Mouse (Mus musculus) lung, embryonic 15.5 days (tissue): ENCODE results near the gene Mthfd1l. TPM values are rescaled to one million over a fixed set of nuclear protein-coding genes. Genes with fewer than 3 reads are reported as not detected.
A peak's percentile ranks its signal among the peaks of the same experiment; 100 is the strongest.

Source experiments
- ATAC-seq: fragments of 200-750 bp; cut with Nextera tagmentation; 2 replicates; pipeline ENCODE4 v1.8.0; 2017; ENCODE audit warnings: moderate number of reproducible peaks, borderline replicate concordance; ENCODE audit not compliant: low FRiP score, low TSS enrichment; ENCODE audit errors: extremely low read depth
- H3K27ac ChIP-seq: fragments of 300-500 bp; sonication (generic); 2 replicates; pipeline ENCODE4 v1.5.1; 2015; ENCODE audit warnings: moderate library complexity, mild to moderate bottlenecking, inconsistent platforms
- H3K27me3 ChIP-seq: fragments of 300-500 bp; sonication (generic); 2 replicates; pipeline ENCODE4 v1.6.1; 2015; ENCODE audit warnings: inconsistent platforms
- H3K36me3 ChIP-seq: fragments of 300-500 bp; sonication (generic); 2 replicates; pipeline ENCODE4 v1.6.1; 2015; ENCODE audit warnings: inconsistent platforms
- H3K4me1 ChIP-seq: fragments of 300-500 bp; sonication (generic); 2 replicates; pipeline ENCODE4 v1.6.1; 2015; ENCODE audit warnings: inconsistent platforms
- H3K4me2 ChIP-seq: fragments of 300-500 bp; sonication (generic); 2 replicates; pipeline ENCODE4 v1.6.1; 2015; ENCODE audit warnings: inconsistent platforms, mild to moderate bottlenecking, moderate library complexity
- H3K4me3 ChIP-seq: fragments of 300-500 bp; sonication (generic); 2 replicates; pipeline ENCODE4 v1.5.1; 2015; ENCODE audit warnings: mild to moderate bottlenecking, inconsistent platforms
- H3K9ac ChIP-seq: fragments of 300-500 bp; sonication (generic); 2 replicates; pipeline ENCODE4 v1.6.1; 2015; ENCODE audit warnings: inconsistent platforms
- H3K9me3 ChIP-seq: fragments of 300-500 bp; sonication (generic); 2 replicates; pipeline ENCODE4 v1.6.1; 2016; ENCODE audit warnings: inconsistent platforms
- WGBS: fragments of 180-500 bp; shearing (Covaris S2); methylation state at CpG from one replicate; pipeline ENCODE4 v1.1.7; 2015; 5-methylcytosine and 5-hydroxymethylcytosine counted together
- polyA plus RNA-seq: library from polyadenylated mRNA; unstranded; fragments of >200 nt; fragmentation: Nextera tagmentation; extraction: Ambion mirVana; gene quantifications from 2 replicates; pipeline ENCODE4 v1.2.1, GENCODE M21; 2015

Gene Mthfd1l
- polyA plus RNA-seq, 1 experiment from 2014 or later = 16.1 TPM

DNA sequence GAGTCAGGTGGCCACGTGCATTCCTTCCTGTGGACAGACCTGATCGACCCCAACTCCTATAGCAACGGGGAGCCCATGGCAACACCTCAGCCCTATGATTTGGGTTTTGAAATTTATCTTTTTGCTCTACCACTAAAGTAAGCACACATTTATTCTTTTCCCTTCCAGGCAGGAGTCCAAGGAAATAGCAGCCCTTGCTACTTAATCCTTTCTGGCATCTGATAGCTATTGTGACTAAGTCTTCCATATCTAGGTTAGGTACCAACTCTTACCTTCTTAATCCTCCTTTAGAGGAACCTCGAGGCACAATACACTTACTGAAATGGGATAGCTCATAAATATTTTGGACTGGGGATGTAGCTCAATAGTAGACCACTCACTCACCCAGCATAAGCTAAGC lies 180.1 kb downstream of the Mthfd1l start:
- Histone ChIP-seq H3K4me3 (no peak overlapping the region), H3K27me3 (no peaks in the 10 kb centered on the region), H3K9ac (no peak overlapping the region), H3K4me2 (no peak overlapping the region), H3K4me1 (0 out of 2 replicates have a peak, but pooled peaks cover 3% of the 10 kb centered on the region), H3K9me3 (no peaks in the 10 kb centered on the region), H3K36me3 (no peaks in the 10 kb centered on the region), H3K27ac (no peak overlapping the region)
- 85% methylated on average over 4 of the region's 4 CpGs for WGBS
- ATAC-seq = no peak

DNA sequence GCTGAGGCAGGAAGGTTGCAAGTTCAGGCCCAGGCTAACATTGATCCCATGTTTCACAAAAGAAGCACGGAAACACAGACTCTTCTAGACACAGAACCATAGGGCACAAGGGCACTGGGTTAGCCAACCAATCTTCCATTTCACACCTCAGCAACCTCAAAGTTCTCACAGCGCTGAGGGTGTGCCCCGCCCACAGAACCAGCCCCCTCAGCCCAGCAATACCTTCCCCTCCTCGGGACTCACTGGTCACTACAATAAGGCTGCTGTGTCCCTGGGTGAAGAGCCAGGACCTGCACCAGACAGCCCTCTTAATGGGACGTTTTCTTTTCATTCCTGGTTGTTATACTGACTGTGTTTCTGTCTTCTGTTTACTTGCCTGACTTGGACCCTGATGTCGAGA lies 181.1 kb downstream of the Mthfd1l start:
- no peak overlapping the region for H3K4me2 ChIP-seq

DNA sequence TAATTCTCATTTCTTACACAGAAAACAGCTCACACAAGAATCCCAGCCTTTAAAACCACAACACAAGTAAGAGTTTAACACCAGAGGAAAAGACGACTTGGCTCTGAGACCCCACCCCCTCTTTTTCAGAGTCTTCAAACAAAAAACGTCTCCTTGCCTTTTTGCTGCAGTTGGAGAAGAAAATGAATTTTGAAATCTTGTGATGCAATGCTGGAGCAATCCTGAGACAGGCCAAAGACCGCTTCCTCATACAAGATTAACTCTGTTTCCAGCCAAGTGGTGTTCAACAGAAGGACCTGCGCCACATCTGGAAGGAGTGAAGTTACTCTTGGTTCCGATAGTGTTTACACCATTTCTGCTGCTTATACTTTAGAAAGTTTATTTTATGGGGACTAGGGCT lies 182.6 kb downstream of the Mthfd1l start:
- ATAC-seq = no peak
- H3K27ac ChIP-seq = 0 out of 2 replicates have a peak overlapping the region, but pooled peaks have one; percentile 12
- no peaks in the 10 kb centered on the region for H3K9me3 ChIP-seq
- no peaks in the 10 kb centered on the region for H3K27me3 ChIP-seq
- 50% methylated on average over 5 of the region's 5 CpGs for WGBS
- peaks cover 24% of the 10 kb centered on the region for H3K4me1 ChIP-seq
- H3K4me3 ChIP-seq = no peak overlapping the region
- no peak overlapping the region for H3K4me2 ChIP-seq
- H3K9ac ChIP-seq = no peak overlapping the region
- no peaks in the 10 kb centered on the region for H3K36me3 ChIP-seq

More for the DNA sequence above, 181.1 kb downstream of the Mthfd1l start:
- H3K36me3 ChIP-seq = no peaks in the 10 kb centered on the region
- no peak for ATAC-seq
- peaks cover 9% of the 10 kb centered on the region for H3K4me1 ChIP-seq
- H3K4me3 ChIP-seq = no peak overlapping the region
- H3K9ac ChIP-seq = no peak overlapping the region
- H3K27me3 ChIP-seq = no peaks in the 10 kb centered on the region
- WGBS = 44% methylated on average over 6 of the region's 6 CpGs
- no peaks in the 10 kb centered on the region for H3K9me3 ChIP-seq
- H3K27ac ChIP-seq = no peak overlapping the region

DNA sequence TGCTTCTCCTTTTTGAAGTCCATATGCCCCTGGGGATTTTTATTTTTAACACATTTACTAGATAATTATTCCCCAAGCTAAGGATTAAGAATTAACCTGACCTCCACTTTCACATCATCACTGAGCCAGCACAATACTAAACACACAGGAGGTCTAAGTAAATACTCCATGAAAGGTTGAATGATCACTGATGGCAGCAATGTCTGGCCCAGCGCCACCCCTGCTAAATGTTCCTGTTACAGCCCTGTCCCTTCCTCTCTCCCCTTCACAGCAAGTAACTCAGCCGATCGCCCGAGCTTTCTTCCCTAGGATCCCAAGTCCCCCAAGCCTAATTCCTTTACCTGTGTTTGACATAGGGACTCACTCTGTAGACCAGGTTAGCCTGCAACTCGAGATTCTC lies 185.6 kb downstream of the Mthfd1l start:
- H3K27ac ChIP-seq = no peak overlapping the region
- H3K9ac ChIP-seq = no peak overlapping the region
- peaks cover 27% of the 10 kb centered on the region for H3K4me1 ChIP-seq
- H3K27me3 ChIP-seq = no peaks in the 10 kb centered on the region
- WGBS = 32% methylated on average over 5 of the region's 5 CpGs
- no peaks in the 10 kb centered on the region for H3K9me3 ChIP-seq
- H3K4me2 ChIP-seq = no peak overlapping the region
- H3K36me3 ChIP-seq = no peaks in the 10 kb centered on the region
- ATAC-seq = no peak
- no peak overlapping the region for H3K4me3 ChIP-seq

DNA sequence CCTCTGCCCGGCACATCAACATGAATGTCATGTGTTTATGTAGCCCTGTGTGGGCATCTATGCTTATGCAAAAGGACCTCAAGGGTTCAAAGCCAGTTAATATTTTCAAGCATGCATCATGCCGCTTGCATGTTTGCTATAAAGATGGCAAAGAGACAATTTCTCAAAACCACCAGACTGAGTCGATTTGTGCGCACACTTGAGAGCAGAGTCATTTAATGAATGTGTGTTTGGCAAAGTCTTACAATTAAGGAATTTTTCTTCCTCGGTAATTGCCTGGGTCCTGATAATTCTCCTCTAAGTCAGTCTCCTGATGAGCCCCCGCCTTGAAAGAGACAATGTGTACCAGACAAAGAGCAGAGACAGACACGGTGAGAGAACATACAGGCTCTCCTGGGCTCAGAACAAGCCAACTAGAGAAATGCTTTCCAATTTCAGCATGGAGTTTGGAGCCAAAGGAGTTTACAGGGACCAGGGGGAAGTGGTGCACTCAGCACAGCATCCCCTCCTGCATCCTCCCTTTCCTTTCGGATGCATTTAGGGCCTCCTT lies 186.7 kb downstream of the Mthfd1l start:
- ATAC-seq = no peak
- 41% methylated on average over 8 of the region's 8 CpGs for WGBS
- H3K9ac ChIP-seq = no peak overlapping the region
- H3K9me3 ChIP-seq = no peaks in the 10 kb centered on the region
- H3K27ac ChIP-seq = peak overlapping the region; percentile 60
- no peaks in the 10 kb centered on the region for H3K27me3 ChIP-seq
- H3K4me3 ChIP-seq = no peak overlapping the region
- no peak overlapping the region for H3K4me2 ChIP-seq
- no peaks in the 10 kb centered on the region for H3K36me3 ChIP-seq
- H3K4me1 ChIP-seq = peaks cover 31% of the 10 kb centered on the region

DNA sequence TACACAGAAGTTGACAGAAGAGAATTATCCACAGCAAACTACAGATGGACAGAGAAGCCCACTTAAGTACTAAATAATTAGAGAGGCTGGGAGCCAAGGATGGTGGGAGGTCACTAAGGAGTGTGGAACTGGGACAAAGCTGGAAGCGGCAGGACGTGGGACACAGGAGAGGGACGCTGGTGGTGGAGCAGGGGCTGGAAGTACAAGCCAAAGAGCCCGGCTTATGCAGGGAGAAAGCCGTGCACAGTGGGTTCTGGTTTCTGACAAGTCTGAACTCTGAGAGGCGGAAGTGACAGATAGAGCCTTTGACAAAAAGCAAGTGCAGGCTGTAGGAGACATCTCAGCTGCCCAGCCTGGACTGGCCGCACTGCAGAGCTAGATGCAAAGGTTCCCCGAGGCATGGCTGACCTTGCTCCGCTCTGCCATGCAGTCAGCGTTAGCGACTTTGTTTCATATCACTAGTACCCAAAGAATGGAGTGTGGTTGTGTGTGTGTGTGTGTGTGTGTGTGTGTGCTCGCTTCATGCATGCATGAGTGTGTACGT lies 187.4 kb downstream of the Mthfd1l start:
- Histone ChIP-seq H3K9ac (no peak overlapping the region), H3K9me3 (no peaks in the 10 kb centered on the region), H3K4me2 (no peak overlapping the region), H3K4me3 (no peak overlapping the region), H3K36me3 (no peaks in the 10 kb centered on the region), H3K4me1 (peaks cover 32% of the 10 kb centered on the region), H3K27ac (peak overlapping the region; percentile 60), H3K27me3 (no peaks in the 10 kb centered on the region)
- ATAC-seq = peak; percentile 78
- WGBS = 43% methylated on average over 13 of the region's 13 CpGs

DNA sequence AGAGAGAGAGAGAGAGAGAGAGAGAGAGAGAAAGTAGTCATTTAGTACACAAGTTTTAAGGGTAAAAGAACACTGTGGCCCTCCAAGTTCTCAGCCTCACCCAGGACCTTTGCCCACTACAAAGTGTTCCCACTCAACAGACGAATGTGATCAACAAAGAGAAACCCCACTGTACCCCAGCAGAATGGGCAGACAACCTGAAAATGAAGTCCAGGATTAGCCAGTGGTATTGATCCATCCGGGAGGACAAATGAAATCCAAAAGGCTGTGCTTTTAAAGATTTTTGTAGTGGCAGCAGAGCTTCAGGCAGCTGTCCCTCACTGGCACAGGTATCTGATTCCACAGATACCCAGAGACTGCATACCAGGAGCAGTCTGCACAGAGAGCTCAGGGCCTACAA lies 189.1 kb downstream of the Mthfd1l start:
- no peaks in the 10 kb centered on the region for H3K9me3 ChIP-seq
- peaks cover 32% of the 10 kb centered on the region for H3K4me1 ChIP-seq
- no peaks in the 10 kb centered on the region for H3K36me3 ChIP-seq
- no peak overlapping the region for H3K4me2 ChIP-seq
- no peak for ATAC-seq
- H3K4me3 ChIP-seq = no peak overlapping the region
- no peak overlapping the region for H3K27ac ChIP-seq
- no peaks in the 10 kb centered on the region for H3K27me3 ChIP-seq
- H3K9ac ChIP-seq = no peak overlapping the region
- WGBS = 85% methylated on average over 2 of the region's 2 CpGs

DNA sequence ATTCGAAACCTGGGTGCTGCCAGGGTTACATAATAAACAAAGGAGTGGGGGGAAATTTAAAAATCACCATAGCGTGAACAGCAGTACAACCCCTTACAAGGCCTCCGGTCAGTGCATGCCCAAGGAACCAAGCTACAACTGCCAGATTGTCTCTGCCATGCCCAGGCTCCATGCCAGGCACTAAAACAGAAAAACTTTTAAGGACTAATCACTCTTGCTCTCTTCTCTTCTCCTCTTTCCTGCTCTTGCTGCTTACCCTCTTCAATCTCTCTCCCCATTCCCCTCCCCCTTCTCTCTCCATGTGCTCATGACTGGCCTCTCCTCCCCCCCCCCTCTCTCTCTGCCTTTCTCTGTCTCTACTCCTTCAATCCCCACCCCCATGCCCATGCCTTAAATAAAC lies 190.1 kb downstream of the Mthfd1l start:
- ATAC-seq = no peak
- H3K36me3 ChIP-seq = no peaks in the 10 kb centered on the region
- 0 out of 2 replicates have a peak overlapping the region, but pooled peaks have one; percentile 21 for H3K27ac ChIP-seq
- no peak overlapping the region for H3K9ac ChIP-seq
- 64% methylated on average over 3 of the region's 3 CpGs for WGBS
- H3K27me3 ChIP-seq = no peaks in the 10 kb centered on the region
- no peak overlapping the region for H3K4me2 ChIP-seq
- H3K4me1 ChIP-seq = peaks cover 32% of the 10 kb centered on the region
- H3K9me3 ChIP-seq = no peaks in the 10 kb centered on the region
- H3K4me3 ChIP-seq = no peak overlapping the region

DNA sequence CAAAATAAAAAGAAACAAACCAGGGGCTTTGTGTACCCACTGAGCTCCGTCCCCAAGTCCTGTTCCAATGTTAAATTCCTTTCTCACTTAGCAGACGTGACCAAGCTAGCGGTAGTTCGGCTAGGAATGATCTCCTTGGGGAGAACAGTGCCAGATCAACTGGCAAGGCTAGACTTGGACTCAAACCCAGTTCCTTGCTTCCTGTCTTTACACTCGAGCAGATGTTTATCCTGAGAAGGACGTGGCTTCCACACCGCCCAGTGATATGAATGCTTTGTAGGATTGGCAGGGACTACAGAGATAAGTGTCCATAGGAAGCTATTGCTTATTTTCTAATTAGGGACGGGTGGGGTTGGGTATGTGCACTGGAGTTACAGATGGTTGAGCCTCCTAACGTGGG lies 191.8 kb downstream of the Mthfd1l start:
- H3K4me1 ChIP-seq = peaks cover 20% of the 10 kb centered on the region
- H3K27ac ChIP-seq = no peak overlapping the region
- H3K9me3 ChIP-seq = no peaks in the 10 kb centered on the region
- WGBS = 64% methylated on average over 9 of the region's 9 CpGs
- no peaks in the 10 kb centered on the region for H3K27me3 ChIP-seq
- no peak overlapping the region for H3K4me3 ChIP-seq
- no peak for ATAC-seq
- H3K4me2 ChIP-seq = no peak overlapping the region
- H3K9ac ChIP-seq = no peak overlapping the region
- no peaks in the 10 kb centered on the region for H3K36me3 ChIP-seq

DNA sequence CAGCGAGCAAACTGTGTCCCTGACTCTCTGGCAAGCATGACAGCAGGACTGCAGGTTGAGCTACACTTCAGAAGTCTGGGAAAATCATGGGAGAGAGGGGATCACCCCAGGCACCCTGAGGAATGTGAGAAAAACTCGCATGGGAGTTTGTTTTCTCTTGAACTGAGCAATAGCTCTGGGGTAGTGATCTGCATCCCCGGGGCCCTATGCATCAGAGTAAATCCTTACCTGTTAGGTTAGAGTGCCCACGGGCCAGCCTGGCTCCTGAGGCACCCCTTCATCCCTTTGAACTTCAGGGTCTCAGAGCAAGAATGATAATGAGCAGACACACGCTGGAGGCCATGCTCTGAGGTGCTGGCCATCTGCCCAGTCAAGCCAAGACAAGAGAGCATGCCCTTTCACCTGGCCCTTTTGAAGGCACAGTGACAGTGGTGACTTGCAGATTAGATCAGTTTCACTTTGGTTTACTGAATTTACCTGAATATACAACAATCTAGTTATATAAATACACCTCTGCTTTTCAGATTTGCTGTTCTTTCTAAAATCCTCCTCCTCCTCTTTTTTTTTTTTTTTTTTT lies 195.4 kb downstream of the Mthfd1l start:
- WGBS = 17% methylated on average over 5 of the region's 5 CpGs
- H3K9me3 ChIP-seq = no peaks in the 10 kb centered on the region
- H3K27ac ChIP-seq = no peak overlapping the region
- no peak for ATAC-seq
- H3K4me1 ChIP-seq = 0 out of 2 replicates have a peak, but pooled peaks cover 6% of the 10 kb centered on the region
- H3K4me3 ChIP-seq = no peak overlapping the region
- no peaks in the 10 kb centered on the region for H3K36me3 ChIP-seq
- H3K27me3 ChIP-seq = no peaks in the 10 kb centered on the region
- H3K4me2 ChIP-seq = no peak overlapping the region
- no peak overlapping the region for H3K9ac ChIP-seq

DNA sequence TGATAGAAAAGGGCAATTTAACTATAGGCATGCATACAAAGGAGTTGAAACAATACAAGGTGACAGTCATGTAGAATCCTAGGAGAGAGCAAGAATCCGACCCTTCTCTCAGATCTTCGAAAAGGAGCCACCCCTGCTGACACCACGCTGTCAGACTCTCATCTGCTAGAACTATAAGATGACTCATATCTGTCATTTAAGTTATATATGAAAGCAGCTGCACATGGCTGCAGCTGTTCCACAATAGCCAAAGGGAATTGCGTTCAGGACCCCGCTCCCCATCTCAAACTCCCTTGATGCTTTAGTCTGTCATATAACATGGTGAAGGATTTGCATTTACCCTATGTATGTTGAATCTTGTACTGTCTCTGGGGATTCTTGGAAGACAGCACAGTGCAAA lies 201.3 kb downstream of the Mthfd1l start:
- H3K4me1 ChIP-seq = peaks cover 33% of the 10 kb centered on the region
- ATAC-seq = no peak
- H3K4me3 ChIP-seq = no peak overlapping the region
- no peaks in the 10 kb centered on the region for H3K27me3 ChIP-seq
- no peaks in the 10 kb centered on the region for H3K9me3 ChIP-seq
- no peaks in the 10 kb centered on the region for H3K36me3 ChIP-seq
- WGBS = 68% methylated on average over 5 of the region's 5 CpGs
- H3K27ac ChIP-seq = no peak overlapping the region
- no peak overlapping the region for H3K9ac ChIP-seq
- H3K4me2 ChIP-seq = no peak overlapping the region

DNA sequence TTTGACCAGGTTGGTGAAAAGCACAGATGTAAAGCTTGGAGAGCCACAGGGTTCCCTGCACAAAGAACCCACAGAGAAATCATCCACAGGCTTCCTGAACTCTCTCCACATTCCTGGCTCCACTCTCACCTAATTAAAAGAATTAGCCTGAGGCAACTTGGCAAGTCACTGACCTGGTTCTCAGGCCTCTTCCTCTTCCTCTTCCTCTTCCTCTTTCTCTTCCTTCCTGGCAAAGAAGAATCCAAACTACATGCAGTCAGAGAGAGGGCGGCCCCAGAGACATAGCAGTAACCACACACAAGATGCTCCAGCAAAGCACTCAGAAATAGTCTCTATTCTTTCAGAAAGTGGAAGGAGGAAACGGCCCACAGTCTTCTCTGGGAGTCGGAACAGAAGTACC lies 201.8 kb downstream of the Mthfd1l start:
- Histone ChIP-seq H3K9ac (no peak overlapping the region), H3K4me3 (no peak overlapping the region), H3K36me3 (no peaks in the 10 kb centered on the region), H3K9me3 (no peaks in the 10 kb centered on the region), H3K4me1 (peaks cover 33% of the 10 kb centered on the region), H3K4me2 (no peak overlapping the region), H3K27me3 (no peaks in the 10 kb centered on the region), H3K27ac (no peak overlapping the region)
- WGBS = 63% methylated on average over 3 of the region's 3 CpGs
- no peak for ATAC-seq
